In the genomic region with DNA sequence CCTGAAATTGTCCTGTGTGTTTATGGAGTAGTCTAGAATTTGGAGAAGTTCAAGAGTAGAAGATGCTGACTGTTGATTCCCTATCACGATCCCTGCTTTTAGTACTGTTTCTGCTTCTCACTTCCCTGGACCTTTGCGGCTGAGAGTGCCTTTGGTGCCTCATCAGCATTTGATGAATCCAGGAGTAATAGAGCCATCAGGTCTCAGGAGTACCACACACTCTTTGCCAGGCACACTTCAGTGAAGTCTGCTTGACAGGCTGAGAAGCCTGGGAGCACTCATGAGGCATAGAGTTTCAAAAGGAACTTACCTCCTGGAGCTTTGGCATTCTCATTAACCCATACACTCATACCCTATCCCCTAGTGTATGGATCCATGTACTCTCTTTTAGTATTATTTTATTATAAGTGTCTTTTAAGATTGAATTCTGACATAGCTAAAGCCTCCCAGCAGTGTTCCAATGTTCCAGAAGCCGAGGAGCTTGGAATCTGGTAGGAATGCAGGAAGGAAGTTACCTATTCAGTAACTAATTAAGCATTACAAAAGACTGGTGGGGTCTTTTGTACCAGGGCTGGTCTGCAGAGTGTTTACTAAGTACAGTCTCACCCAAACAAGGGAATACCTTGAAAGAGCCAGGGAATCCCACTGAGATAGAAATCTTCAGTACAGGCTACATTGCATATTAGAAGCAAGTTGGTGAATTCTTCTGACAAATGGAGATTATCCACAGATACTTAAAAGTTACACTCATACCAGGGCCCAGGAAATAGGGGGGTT, we compare ENCODE assay signal across 6 mouse cellular contexts.
A peak's percentile ranks its signal among the peaks of the same experiment; 100 is the strongest.
DNase-seq lines count a peak whose midpoint lies in the region; TF ChIP-seq lines count a peak whose summit lies in the region.
"Not testable (repeated sequence)": the region's sequence is repeated elsewhere in the genome, so short reads cannot be mapped to it uniquely, and the experiment has no call there.

No protein-coding gene starts in this region.

- TF ChIP-seq CTCF in ES-Bruce4 (IDR thresholded peaks at IDR 0.05; ENCODE audit: low read depth, low read length); layer of hippocampus, adult 2 months (conservative IDR thresholded peaks at IDR 0.05): not testable (repeated sequence)

- not testable (repeated sequence) for H3K36me3 ChIP-seq in ES-Bruce4 (ENCODE audit: control insufficient read depth, insufficient read depth, low read length, poor library complexity, severe bottlenecking); ES-E14 (ENCODE audit: control insufficient read depth, insufficient read depth, low read length, poor library complexity, severe bottlenecking)

- DNase-seq in ES-CJ7 (ENCODE audit: low read depth, low spot score) (peak; percentile 88), R1 (ENCODE audit: low read depth, low spot score) (peak; percentile 94), ZHBTc4 (ENCODE audit: low read depth, low spot score) (peak; percentile 84)
- DNase-seq in ES-E14 (ENCODE audit: low read depth, low spot score); layer of hippocampus, adult 2 months (ENCODE audit: low spot score in 2 of 2): not testable (repeated sequence)

- not testable (repeated sequence) for H3K9ac ChIP-seq in ES-Bruce4 (ENCODE audit: low read depth, poor library complexity, severe bottlenecking); ES-E14 (ENCODE audit: insufficient read depth, low read depth, low read length, poor library complexity, severe bottlenecking)

- TF ChIP-seq POLR2A in ES-Bruce4 (IDR thresholded peaks at IDR 0.05; ENCODE audit: insufficient read depth, low read length) = not testable (repeated sequence)

- H3K4me3 ChIP-seq in ES-Bruce4 (ENCODE audit: low read depth, low read length); ES-E14 (ENCODE audit: insufficient read depth in 1 of 2, low read depth in 1 of 2, low read length in 2 of 2, poor library complexity in 1 of 2, severe bottlenecking in 1 of 2); layer of hippocampus, adult 2 months: not testable (repeated sequence)

- in situ Hi-C loops in ES-E14 (cut with MboI; ENCODE audit: low sequenced_read_pairs in 2 of 2, unreplicated experiment in 2 of 2) = not testable (repeated sequence)

- H3K27ac ChIP-seq in ES-Bruce4 (ENCODE audit: insufficient read depth, low read length) (peak overlapping the region; percentile 61; the same call in 1 of the 2 replicates), ES-E14 (ENCODE audit: insufficient read depth, low read depth, low read length, poor library complexity, severe bottlenecking) (peak overlapping the region; percentile 88)
- peak overlapping the region; percentile 39; the same call in 1 of the 2 replicates for H3K27ac ChIP-seq in layer of hippocampus, adult 2 months

- H3K9me3 ChIP-seq in ES-Bruce4 (replicated peaks; ENCODE audit: control insufficient read depth, insufficient read depth, low read length, poor library complexity, severe bottlenecking); ES-E14 (ENCODE audit: control insufficient read depth, insufficient read depth, low read depth, low read length): not testable (repeated sequence)

- not testable (repeated sequence) for H3K27me3 ChIP-seq in ES-Bruce4 (ENCODE audit: control insufficient read depth, insufficient read depth, low read length, poor library complexity, severe bottlenecking)

- TF ChIP-seq EP300 in ES-Bruce4 (IDR thresholded peaks at IDR 0.05; ENCODE audit: insufficient read depth, low read depth, low read length) = not testable (repeated sequence)

- not testable (repeated sequence) for H3K4me1 ChIP-seq in ES-Bruce4 (ENCODE audit: control insufficient read depth, insufficient read depth, low read length); ES-E14 (ENCODE audit: control insufficient read depth in 2 of 2, insufficient read depth in 2 of 2, low read length in 2 of 2, poor library complexity in 1 of 2)
